Mouse (Mus musculus): Measurements from ENCODE around the gene Cyp3a57.

DNA sequence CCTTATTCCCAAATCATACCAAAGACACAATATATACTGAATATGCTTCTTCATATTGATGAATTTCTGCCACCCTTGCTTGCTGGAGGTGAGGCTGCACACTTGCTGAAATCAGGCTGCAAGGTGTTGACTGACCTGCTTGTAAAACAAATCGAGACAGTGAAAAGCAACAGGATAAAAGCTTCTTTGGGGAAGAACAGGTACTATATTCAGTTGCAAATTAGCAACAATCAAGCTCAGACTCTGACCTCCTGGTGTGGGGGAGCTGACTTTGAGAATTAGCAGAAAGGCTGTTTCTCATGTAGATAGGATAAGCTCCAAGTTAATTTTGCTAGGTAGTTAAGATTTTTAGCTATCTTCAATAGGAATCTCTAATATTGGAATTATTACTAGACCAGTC, 42.7 kb upstream of the Cyp3a57 start:
- TF ChIP-seq MXI1 (IDR thresholded peaks at IDR 0.05; ENCODE audit: low read depth, low read length) = no peak
- TF ChIP-seq CTCF (conservative IDR thresholded peaks at IDR 0.05 in 1 of 2, IDR thresholded peaks at IDR 0.05 in 1 of 2; ENCODE audit: low read depth in 2 of 2, low read length in 2 of 2) = no peak
- TF ChIP-seq ZC3H11A (IDR thresholded peaks at IDR 0.05; ENCODE audit: low read depth, low read length) = no peak
- no peak for TF ChIP-seq POLR2A (IDR thresholded peaks at IDR 0.05; ENCODE audit: low read depth, low read length)
- TF ChIP-seq EP300 (IDR thresholded peaks at IDR 0.05; ENCODE audit: low read length) = no peak
- no peak for TF ChIP-seq SMC3 (IDR thresholded peaks at IDR 0.05; ENCODE audit: low read depth, low read length)
- no peak for TF ChIP-seq HCFC1 (IDR thresholded peaks at IDR 0.05; ENCODE audit: low read depth, low read length)
- TF ChIP-seq MAX (IDR thresholded peaks at IDR 0.05; ENCODE audit: low read length) = no peak
- no peak for TF ChIP-seq GABPA (IDR thresholded peaks at IDR 0.05; ENCODE audit: insufficient replicate concordance, low read depth, low read length)
- no peak for TF ChIP-seq ETS1 (conservative IDR thresholded peaks at IDR 0.05; ENCODE audit: low read depth, low read length)
- no peak for TF ChIP-seq JUND (conservative IDR thresholded peaks at IDR 0.05; ENCODE audit: low read depth, low read length)
- no peak for TF ChIP-seq ZMIZ1 (IDR thresholded peaks at IDR 0.05; ENCODE audit: low read depth, low read length)
- no peak for TF ChIP-seq CHD2 (IDR thresholded peaks at IDR 0.05; ENCODE audit: low read length)

Measured in CH12.LX (cell line).